In the genomic region with DNA sequence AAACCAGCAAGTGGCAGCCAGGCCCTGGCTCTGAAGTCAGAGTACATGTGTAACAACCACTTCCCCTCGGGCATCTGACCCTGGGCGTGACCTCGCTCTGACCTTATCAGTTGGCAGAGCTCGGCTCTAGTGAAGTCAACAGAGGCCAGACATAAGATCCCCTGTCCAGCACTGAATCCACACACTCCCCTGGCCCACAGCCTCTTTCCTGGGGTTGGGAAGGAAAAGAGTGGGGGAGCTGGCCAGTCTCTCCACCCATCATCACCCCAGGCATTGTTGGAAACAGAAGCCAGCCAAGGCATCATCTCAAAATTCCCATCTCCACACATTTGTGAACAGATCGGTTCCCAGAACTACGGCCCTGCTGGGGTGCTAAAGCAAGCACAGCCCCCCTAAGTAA, we compare ENCODE assay signal across 9 mouse cellular contexts.
DNase-seq lines count a peak whose midpoint lies in the region; ATAC-seq and TF ChIP-seq lines count a peak whose summit lies in the region.
"Had no signal": no experiment of that assay in that cellular context is flagged by ENCODE, and none has a peak within 500 bp of the region (broad histone marks: within the 10 kb centered on the region; RNA-seq: fewer than 3 reads in every experiment).

No protein-coding gene starts in this region.

- ATAC-seq in heart, postnatal 0 days (ENCODE audit: insufficient read depth, low read depth), result peak; percentile 74
- ATAC-seq in lung, postnatal 0 days, result peak; percentile 14; the same call in 1 of the 2 replicates
- no peak for ATAC-seq in midbrain, embryonic 14.5 days (ENCODE audit: low FRiP score, low TSS enrichment)

- H3K9ac ChIP-seq in heart, postnatal 0 days (replicated peaks; ENCODE audit: low read depth, low read length), result no peak overlapping the region
- H3K9ac ChIP-seq in lung, postnatal 0 days (replicated peaks; ENCODE audit: low read depth), result no peak overlapping the region
- no peak overlapping the region for H3K9ac ChIP-seq in midbrain, embryonic 14.5 days (replicated peaks; ENCODE audit: low read length)

- no peak overlapping the region for H3K4me2 ChIP-seq in heart, postnatal 0 days (ENCODE audit: low read depth, low read length)
- H3K4me2 ChIP-seq in lung, postnatal 0 days (replicated peaks; ENCODE audit: low read depth, low read length), result no peak overlapping the region
- H3K4me2 ChIP-seq in midbrain, embryonic 14.5 days (ENCODE audit: low read length), result no peak overlapping the region

- H3K4me3 ChIP-seq in heart, postnatal 0 days (ENCODE audit: low read depth, low read length), result no peak overlapping the region
- no peak overlapping the region for H3K4me3 ChIP-seq in lung, postnatal 0 days (ENCODE audit: low read depth, low read length)
- H3K4me3 ChIP-seq in midbrain, embryonic 14.5 days (replicated peaks; ENCODE audit: low read depth, low read length), result no peak overlapping the region

- peaks cover 11% of the 10 kb centered on the region for H3K4me1 ChIP-seq in heart, postnatal 0 days (ENCODE audit: control insufficient read depth, insufficient read depth)
- no peaks in the 10 kb centered on the region for H3K4me1 ChIP-seq in lung, postnatal 0 days (ENCODE audit: insufficient read depth, low read depth, low read length)
- H3K4me1 ChIP-seq in midbrain, embryonic 14.5 days (ENCODE audit: control insufficient read depth, insufficient read depth, low read length), result no peaks in the 10 kb centered on the region

- 24% methylated on average over 6 of the region's 6 CpGs for WGBS in heart, postnatal 0 days
- 45% methylated on average over 6 of the region's 6 CpGs for WGBS in lung, postnatal 0 days
- WGBS in midbrain, embryonic 14.5 days, result 60% methylated on average over 6 of the region's 6 CpGs

- H3K27me3 ChIP-seq in heart, postnatal 0 days (ENCODE audit: control insufficient read depth, insufficient read depth, low read length), result 0 out of 2 replicates have a peak, but pooled peaks cover 2% of the 10 kb centered on the region
- H3K27me3 ChIP-seq in lung, postnatal 0 days (replicated peaks; ENCODE audit: insufficient read depth, low read length), result no peaks in the 10 kb centered on the region
- no peaks in the 10 kb centered on the region for H3K27me3 ChIP-seq in midbrain, embryonic 14.5 days (ENCODE audit: control insufficient read depth, insufficient read depth, low read length)

- peak; percentile 74 for DNase-seq in embryo, embryonic 10 days (ENCODE audit: low spot score)
- DNase-seq in embryo, embryonic 11 days, result no peak
- peak; percentile 21 for DNase-seq in left cerebral cortex, postnatal 4 days
- DNase-seq in left cerebral cortex, postnatal 25 days (ENCODE audit: low spot score in 2 of 2), result no peak
- DNase-seq in heart, postnatal 0 days (ENCODE audit: low spot score), result peak; percentile 43
- DNase-seq in lung, postnatal 0 days (ENCODE audit: low spot score), result no peak
- no peak for DNase-seq in gastrocnemius, postnatal 25 days
- DNase-seq in midbrain, embryonic 14.5 days, result no peak
- DNase-seq: kidney, adult 18-20 months had no signal

- H3K9me3 ChIP-seq in heart, postnatal 0 days (replicated peaks; ENCODE audit: control insufficient read depth, low read length), result no peaks in the 10 kb centered on the region
- H3K9me3 ChIP-seq in lung, postnatal 0 days (ENCODE audit: low read length), result peaks cover 5% of the 10 kb centered on the region
- 0 out of 2 replicates have a peak, but pooled peaks cover 3% of the 10 kb centered on the region for H3K9me3 ChIP-seq in midbrain, embryonic 14.5 days (ENCODE audit: control insufficient read depth, low read length)

- no peaks in the 10 kb centered on the region for H3K36me3 ChIP-seq in heart, postnatal 0 days (replicated peaks; ENCODE audit: control insufficient read depth, insufficient read depth, low read length)
- no peaks in the 10 kb centered on the region for H3K36me3 ChIP-seq in lung, postnatal 0 days (ENCODE audit: insufficient read depth, low read length)
- no peaks in the 10 kb centered on the region for H3K36me3 ChIP-seq in midbrain, embryonic 14.5 days (ENCODE audit: control insufficient read depth, insufficient read depth, low read length)

- H3K27ac ChIP-seq in heart, postnatal 0 days (ENCODE audit: low read depth), result no peak overlapping the region
- no peak overlapping the region for H3K27ac ChIP-seq in lung, postnatal 0 days (ENCODE audit: low read length)
- no peak overlapping the region for H3K27ac ChIP-seq in midbrain, embryonic 14.5 days (replicated peaks; ENCODE audit: low read depth, low read length)

- TF ChIP-seq CTCF in heart, postnatal 0 days (IDR thresholded peaks at IDR 0.05; ENCODE audit: low read depth), result no peak
- no peak for TF ChIP-seq CTCF in lung, postnatal 0 days (IDR thresholded peaks at IDR 0.05)

- intact Hi-C loops in left cerebral cortex, postnatal 4 days (cut with DNase I), result no loop called here
- intact Hi-C loops in left cerebral cortex, postnatal 25 days (cut with DNase I), result no loop called here

- no peak for TF ChIP-seq EP300 in heart, postnatal 0 days (IDR thresholded peaks at IDR 0.05; ENCODE audit: low read depth)
- TF ChIP-seq EP300 in lung, postnatal 0 days (IDR thresholded peaks at IDR 0.05), result no peak

Comparison
In these comparisons a context has a peak if more than half of its experiments do, and no peak if none do; other contexts are left out.
1. DNase-seq: peak in embryo, embryonic 10 days (single experiment), left cerebral cortex, postnatal 4 days (single experiment) and heart, postnatal 0 days (single experiment); none in embryo, embryonic 11 days (single experiment), left cerebral cortex, postnatal 25 days (0 of 2), lung, postnatal 0 days (single experiment), gastrocnemius, postnatal 25 days (single experiment) and midbrain, embryonic 14.5 days (single experiment).